Mouse (Mus musculus) heart, embryonic 15.5 days (tissue): ENCODE measurements around the gene Zfp987. TPM values are rescaled to one million over a fixed set of nuclear protein-coding genes. Genes with fewer than 3 reads are reported as not detected.
"Not testable (repeated sequence)": the region's sequence is repeated elsewhere in the genome, so short reads cannot be mapped to it uniquely, and the experiment has no call there.

Source experiments
- ATAC-seq: fragments of 200-750 bp; cut with Nextera tagmentation; replicated peaks from 2 replicates; pipeline ENCODE4 v1.8.0; 2017; ENCODE audit warnings: low read depth, moderate TSS enrichment; ENCODE audit not compliant: insufficient number of reproducible peaks, insufficient read depth, low FRiP score
- H3K27ac ChIP-seq: fragments of 300-500 bp; sonication (generic); 2 replicates; pipeline ENCODE4 v1.5.1; 2015; ENCODE audit warnings: mild to moderate bottlenecking, inconsistent platforms
- H3K27me3 ChIP-seq: fragments of 300-500 bp; sonication (generic); 2 replicates; pipeline ENCODE4 v1.6.1; 2015; ENCODE audit warnings: inconsistent platforms
- H3K36me3 ChIP-seq: fragments of 300-500 bp; sonication (generic); 2 replicates; pipeline ENCODE4 v1.6.1; 2015; ENCODE audit warnings: mild to moderate bottlenecking, inconsistent platforms
- H3K4me1 ChIP-seq: fragments of 300-500 bp; sonication (generic); replicated peaks from 2 replicates; pipeline ENCODE4 v1.6.1; 2015; ENCODE audit warnings: inconsistent platforms
- H3K4me2 ChIP-seq: fragments of 300-500 bp; sonication (generic); 2 replicates; pipeline ENCODE4 v1.6.1; 2015; ENCODE audit warnings: inconsistent platforms, mild to moderate bottlenecking, moderate library complexity
- H3K4me3 ChIP-seq: fragments of 300-500 bp; sonication (generic); 2 replicates; pipeline ENCODE4 v1.5.1; 2015; ENCODE audit warnings: mild to moderate bottlenecking, inconsistent platforms
- H3K9ac ChIP-seq: fragments of 300-500 bp; sonication (generic); 2 replicates; pipeline ENCODE4 v1.6.1; 2015; ENCODE audit warnings: mild to moderate bottlenecking, inconsistent platforms
- H3K9me3 ChIP-seq: fragments of 300-500 bp; sonication (generic); replicated peaks from 2 replicates; pipeline ENCODE4 v1.6.1; 2016; ENCODE audit warnings: inconsistent platforms
- WGBS: fragments of 180-500 bp; shearing (Covaris S2); methylation state at CpG from one replicate; pipeline ENCODE4 v1.1.7; 2015; ENCODE audit warnings: mixed read lengths; 5-methylcytosine and 5-hydroxymethylcytosine counted together
- polyA plus RNA-seq: library from polyadenylated mRNA; unstranded; fragments of >200 nt; fragmentation: Nextera tagmentation; extraction: Ambion mirVana; gene quantifications from 2 replicates; pipeline ENCODE4 v1.2.1, GENCODE M21; 2015

The Zfp987 gene
- polyA plus RNA-seq, 1 experiment from 2014 or later = 0.05 TPM

DNA sequence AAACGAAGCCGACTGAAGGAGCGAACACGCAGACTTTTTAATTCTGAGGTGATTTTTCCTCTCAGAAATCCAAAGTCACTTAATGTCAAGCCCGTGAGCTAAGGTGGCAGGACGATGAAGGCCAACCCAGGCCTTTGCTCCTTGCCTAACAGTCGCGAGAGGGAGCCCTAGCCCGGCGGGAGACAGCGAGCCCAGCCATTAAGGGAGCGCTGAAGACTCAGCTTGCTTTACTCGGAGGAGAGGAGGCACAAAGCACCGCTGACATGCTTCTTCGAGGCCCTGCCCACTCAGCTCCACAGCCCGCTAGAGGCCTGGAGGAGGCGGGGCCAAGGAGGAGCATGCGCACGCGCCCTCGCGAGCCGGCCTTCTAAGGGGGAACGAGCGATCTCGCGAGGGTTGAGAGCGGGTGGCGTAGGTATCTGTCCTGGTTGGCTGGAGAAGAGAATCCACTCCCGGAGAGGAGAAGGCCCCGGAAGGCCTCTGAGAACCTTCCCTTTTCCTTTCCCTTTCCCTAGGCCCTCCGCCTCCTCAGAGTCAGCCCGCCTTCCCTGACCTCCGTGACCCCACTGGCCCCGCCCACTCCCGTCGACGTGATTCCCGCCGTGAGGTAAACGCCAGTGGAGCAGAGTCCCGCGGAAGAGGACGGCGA lies 30.0 kb upstream of the Zfp987 start:
- H3K36me3 ChIP-seq, H3K9ac ChIP-seq, H3K27ac ChIP-seq, ATAC-seq, H3K27me3 ChIP-seq, H3K4me1 ChIP-seq: not testable (repeated sequence)
- Histone ChIP-seq H3K4me3 (peak overlapping the region; percentile 31), H3K9me3 (peaks cover 15% of the 10 kb centered on the region), H3K4me2 (peak overlapping the region; percentile 59)
- WGBS = 30% methylated on average over 45 of the region's 45 CpGs

GRCm38 (mm10) chr4:146067594-146067993 lies 29.5 kb upstream of the Zfp987 start:
- Histone ChIP-seq H3K9me3 (peaks cover 12% of the 10 kb centered on the region), H3K4me2 (peak overlapping the region; percentile 59), H3K4me3 (peak overlapping the region; percentile 31)
- WGBS = 13% methylated on average over 55 of the region's 55 CpGs
- not testable (repeated sequence) for H3K27me3 ChIP-seq, H3K36me3 ChIP-seq, H3K27ac ChIP-seq, H3K4me1 ChIP-seq, H3K9ac ChIP-seq, ATAC-seq

DNA sequence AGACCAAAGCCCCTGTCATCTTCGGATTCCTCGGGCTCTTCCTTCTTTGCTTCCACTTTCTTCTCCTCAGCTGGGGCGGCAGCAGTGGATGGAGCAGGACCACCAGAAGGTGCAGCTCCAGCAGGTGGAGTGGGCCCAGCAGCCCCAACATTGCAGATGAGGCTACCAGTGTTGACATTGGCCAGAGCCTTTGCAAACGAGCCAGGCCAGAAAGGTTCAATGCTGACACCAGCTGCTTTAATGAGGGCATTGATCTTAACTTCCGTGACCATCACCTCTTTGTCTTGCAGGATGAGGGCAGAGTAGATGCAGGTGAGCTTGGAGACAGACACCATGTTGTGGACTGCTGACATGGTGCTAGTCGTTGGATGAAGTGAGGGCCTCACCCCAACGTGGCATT lies 23.8 kb upstream of the Zfp987 start:
- H3K4me1 ChIP-seq = not testable (repeated sequence)

DNA sequence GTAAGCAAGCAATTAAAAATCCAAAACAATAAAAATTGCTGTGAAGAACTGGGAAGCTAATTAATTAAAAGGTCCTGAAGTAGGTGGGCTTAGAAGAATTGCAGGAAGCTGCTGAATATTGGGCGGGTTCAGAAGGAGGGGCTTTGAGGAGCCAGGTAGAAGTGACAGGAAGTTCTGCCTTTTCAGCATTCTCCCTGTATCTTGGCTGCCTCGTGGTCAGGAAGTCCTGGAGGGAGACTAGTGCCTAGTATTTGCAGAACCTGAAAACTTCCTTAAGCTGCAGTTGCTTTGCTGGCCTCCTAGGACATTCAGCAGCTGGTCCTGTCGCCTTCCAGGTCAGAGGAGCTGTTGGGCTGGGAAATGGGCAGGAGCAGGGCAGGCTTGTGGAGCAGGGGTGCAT lies 4.3 kb downstream of the Zfp987 start:
- H3K27ac ChIP-seq, H3K36me3 ChIP-seq, H3K4me3 ChIP-seq, ATAC-seq, H3K4me1 ChIP-seq, H3K27me3 ChIP-seq, H3K9ac ChIP-seq, H3K4me2 ChIP-seq, H3K9me3 ChIP-seq: not testable (repeated sequence)
- WGBS = 29% methylated on average over 3 of the region's 3 CpGs

More for the DNA sequence above, 23.8 kb upstream of the Zfp987 start:
- ATAC-seq, H3K9me3 ChIP-seq, H3K4me2 ChIP-seq, H3K27me3 ChIP-seq, H3K36me3 ChIP-seq, H3K4me3 ChIP-seq, H3K27ac ChIP-seq, H3K9ac ChIP-seq: not testable (repeated sequence)
- WGBS = 69% methylated on average over 7 of the region's 7 CpGs

DNA sequence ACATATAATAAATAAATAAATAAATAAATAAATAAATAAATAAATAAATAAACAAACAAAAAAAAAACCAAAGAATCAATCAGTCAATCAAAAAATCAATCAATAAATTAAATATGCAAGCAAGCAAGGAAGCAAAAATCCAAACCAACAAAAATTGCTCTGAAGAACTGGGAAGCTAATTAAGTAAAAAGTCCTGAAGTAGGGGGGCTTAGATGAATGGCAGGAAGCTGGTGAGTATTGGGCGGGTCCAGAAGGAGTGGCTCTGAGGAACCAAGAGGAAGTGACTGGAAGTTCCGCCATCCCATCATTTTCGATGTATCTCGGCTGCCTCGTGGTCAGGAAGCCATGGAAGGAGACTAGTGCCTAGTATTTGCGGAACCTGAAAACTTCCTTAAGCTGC lies 59.4 kb downstream of the Zfp987 start, which contains the start of gene Zfp600:
Zfp600 (plus strand) TSS at position 301 of the 400 bp plus-strand sequence.
- H3K27me3 ChIP-seq, H3K9ac ChIP-seq, H3K4me2 ChIP-seq, H3K4me3 ChIP-seq, H3K4me1 ChIP-seq, H3K27ac ChIP-seq, H3K36me3 ChIP-seq, H3K9me3 ChIP-seq, ATAC-seq: not testable (repeated sequence)
- WGBS = no CpG with 5 or more reads among the region's 6 CpGs

DNA sequence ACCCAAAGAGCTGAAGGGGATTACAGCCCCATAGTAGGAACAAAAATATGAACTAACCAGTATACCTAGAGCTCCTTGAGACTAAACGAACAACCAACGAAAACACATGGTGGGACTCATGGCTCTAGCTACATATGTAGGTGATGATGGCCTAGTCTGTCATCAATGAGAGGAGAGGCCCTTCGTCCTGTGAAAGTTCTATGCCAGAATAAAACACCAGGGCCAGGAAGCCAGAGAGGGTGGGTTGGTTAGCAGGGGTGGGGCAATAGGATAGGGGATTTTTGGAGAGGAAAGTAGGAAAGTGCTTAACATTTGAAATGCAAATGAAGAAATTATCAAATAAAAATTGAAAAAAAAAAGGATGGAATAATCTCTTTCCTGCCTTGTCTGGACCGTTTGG lies 65.8 kb downstream of the Zfp987 start:
- H3K4me2 ChIP-seq, H3K4me3 ChIP-seq, H3K27ac ChIP-seq, H3K36me3 ChIP-seq, H3K27me3 ChIP-seq, H3K9me3 ChIP-seq, H3K4me1 ChIP-seq, H3K9ac ChIP-seq: not testable (repeated sequence)
- peak; percentile 62; the same call in 1 of the 2 replicates for ATAC-seq
- 50% methylated on average over 4 of the region's 4 CpGs for WGBS

DNA sequence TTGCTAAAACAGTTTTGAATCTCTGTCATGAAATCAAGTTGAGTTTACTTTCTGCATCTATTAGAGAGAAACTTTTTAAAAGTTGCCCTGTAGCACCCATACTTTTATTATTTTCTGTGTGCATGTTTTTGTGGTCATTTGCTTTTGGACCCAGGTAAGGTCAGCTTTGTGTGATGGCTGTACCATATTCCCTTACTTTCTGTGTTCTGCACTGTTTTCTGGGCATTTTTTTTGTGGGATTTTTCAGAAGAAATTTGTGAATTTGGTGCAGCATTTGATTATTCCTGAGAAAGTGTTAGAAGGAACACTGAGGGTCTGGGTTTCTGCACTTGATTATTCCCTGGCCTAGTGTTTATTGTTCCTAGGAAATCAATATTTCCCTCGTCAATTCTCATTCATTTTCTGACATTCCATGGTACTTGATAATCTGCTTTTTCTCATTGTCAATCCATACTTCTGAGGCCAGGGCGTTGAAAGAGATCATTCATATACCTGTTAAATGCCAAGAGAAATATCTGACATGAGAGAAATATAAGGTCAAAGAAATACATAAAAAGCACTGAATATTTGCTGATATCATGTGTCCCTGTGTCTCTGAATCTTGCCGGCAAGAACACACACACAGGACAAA lies 70.2 kb downstream of the Zfp987 start:
- ATAC-seq, H3K27ac ChIP-seq, H3K4me1 ChIP-seq, H3K4me3 ChIP-seq, H3K9me3 ChIP-seq, H3K4me2 ChIP-seq, H3K36me3 ChIP-seq, H3K27me3 ChIP-seq, H3K9ac ChIP-seq: not testable (repeated sequence)
- WGBS = 73% methylated on average over 3 of the region's 3 CpGs

GRCm38 (mm10) chr4:146167879-146168532 lies 70.9 kb downstream of the Zfp987 start:
- H3K36me3 ChIP-seq, H3K4me1 ChIP-seq, H3K27me3 ChIP-seq, H3K9ac ChIP-seq, H3K9me3 ChIP-seq, H3K4me3 ChIP-seq, H3K4me2 ChIP-seq, H3K27ac ChIP-seq: not testable (repeated sequence)
- WGBS = 78% methylated on average over 10 of the region's 10 CpGs
- peak; percentile 40; the same call in 1 of the 2 replicates for ATAC-seq

DNA sequence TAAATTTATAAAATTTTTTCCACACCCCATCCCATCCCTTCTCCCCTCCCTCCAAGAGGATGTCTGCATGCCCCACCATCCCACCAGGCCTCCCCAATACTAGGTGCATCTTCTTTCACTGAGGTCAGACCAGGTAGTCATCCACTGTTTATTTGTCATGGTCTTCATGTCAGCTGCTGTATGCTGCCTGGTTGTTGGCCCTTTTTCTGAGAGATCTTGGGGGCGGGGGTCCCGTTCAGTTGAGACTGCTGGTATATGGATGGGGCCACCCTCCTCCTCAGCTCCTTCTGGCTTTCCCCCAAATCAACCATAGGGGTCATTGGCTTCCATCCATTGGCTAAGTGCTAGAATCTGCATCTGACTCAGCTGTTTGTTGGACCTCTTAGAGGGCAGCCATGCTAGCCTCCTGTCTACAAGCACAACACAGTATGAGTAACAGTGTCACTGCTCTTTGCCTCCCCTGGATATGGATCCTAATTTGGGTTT lies 71.7 kb downstream of the Zfp987 start:
- H3K4me1 ChIP-seq, H3K27me3 ChIP-seq, H3K9ac ChIP-seq, H3K4me3 ChIP-seq, H3K27ac ChIP-seq, H3K36me3 ChIP-seq, H3K4me2 ChIP-seq: not testable (repeated sequence)
- peak; percentile 66 for ATAC-seq
- H3K9me3 ChIP-seq = peaks cover 15% of the 10 kb centered on the region
- WGBS = no CpG with 5 or more reads among the region's 2 CpGs

DNA sequence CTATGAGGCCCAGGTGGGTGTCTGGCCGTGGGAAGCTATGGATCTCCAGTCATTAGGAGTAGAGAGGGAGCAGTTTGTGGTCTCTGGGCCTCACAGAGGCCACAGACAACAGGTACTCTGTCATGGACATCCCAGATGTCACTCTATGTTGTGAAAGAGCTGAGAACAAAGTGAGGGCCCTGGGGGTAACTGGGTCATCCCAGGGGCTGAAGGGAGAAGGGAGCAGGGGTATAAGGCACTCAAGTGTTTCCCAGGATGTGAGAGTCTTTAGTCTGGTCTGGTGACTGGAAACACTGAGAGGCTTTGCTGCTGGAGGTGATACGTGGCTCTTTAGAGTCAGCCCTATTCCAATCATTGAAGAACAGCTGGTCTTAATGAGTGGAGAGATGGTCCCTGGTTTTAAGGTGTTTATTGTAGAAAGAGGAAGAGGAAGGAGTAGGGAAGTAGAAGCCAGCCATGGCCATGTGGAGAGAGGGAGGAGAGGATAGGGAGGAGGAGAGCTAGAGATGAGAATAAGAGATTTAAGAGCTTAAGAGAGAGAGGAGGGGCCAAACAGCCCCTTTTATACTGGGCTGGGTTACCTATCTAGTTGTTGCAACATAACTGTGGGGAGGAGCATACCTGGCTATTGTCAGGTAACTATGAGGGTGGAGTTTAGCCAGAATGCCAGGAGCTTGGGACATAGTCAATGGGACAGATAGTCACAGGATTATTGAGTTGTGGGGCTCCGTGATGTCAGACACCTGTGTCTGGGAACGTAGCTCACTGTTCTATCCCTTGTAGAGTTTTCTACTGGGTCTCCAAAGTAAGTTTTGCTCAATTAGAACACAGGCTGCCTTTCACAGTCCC lies 76.5 kb downstream of the Zfp987 start:
- peak; percentile 76 for ATAC-seq

More for the DNA sequence above, 76.5 kb downstream of the Zfp987 start:
- H3K4me2 ChIP-seq, H3K4me1 ChIP-seq, H3K27me3 ChIP-seq, H3K36me3 ChIP-seq, H3K9ac ChIP-seq, H3K4me3 ChIP-seq, H3K27ac ChIP-seq: not testable (repeated sequence)
- H3K9me3 ChIP-seq = peaks cover 12% of the 10 kb centered on the region
- WGBS = 49% methylated on average over 4 of the region's 4 CpGs
